29 mouse cellular contexts compared by ENCODE assay signal in the genomic region with DNA sequence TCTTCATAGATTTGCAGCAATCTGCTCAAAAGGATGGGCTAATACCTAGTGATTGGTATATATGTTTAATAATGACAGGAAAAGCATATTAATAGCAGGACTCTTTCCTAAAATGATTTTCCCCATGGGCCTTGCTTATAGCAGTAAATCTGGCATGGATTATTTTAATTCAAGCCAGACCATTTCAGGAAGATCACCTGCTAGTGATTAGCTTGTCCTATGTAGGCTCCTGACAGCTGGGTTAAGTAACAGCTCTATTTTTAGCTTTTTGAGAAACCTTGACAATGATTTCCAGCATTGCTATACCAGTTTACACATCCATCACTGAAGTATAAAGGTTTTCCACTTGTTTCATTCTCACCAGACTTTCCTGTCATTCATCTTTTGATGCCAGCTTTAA. TPM values are rescaled to one million over a fixed set of nuclear protein-coding genes. Genes with fewer than 3 reads are reported as not detected.
DNase-seq lines count a peak whose midpoint lies in the region.
"Had no signal": no experiment of that assay in that cellular context is flagged by ENCODE, and none has a peak within 500 bp of the region (broad histone marks: within the 10 kb centered on the region; RNA-seq: fewer than 3 reads in every experiment).

No protein-coding gene starts in this region.

- DNase-seq in embryo, embryonic 10 days (ENCODE audit: low spot score) = peak; percentile 7
- no peak for DNase-seq in embryo, embryonic 9.5 days (ENCODE audit: extremely low spot score)
- peak; percentile 56 for DNase-seq in embryo, embryonic 11 days
- DNase-seq in forelimb bud, embryonic 11.5 days (ENCODE audit: low read depth, low spot score) = peak; percentile 64
- peak; percentile 30 for DNase-seq in mesoderm, embryonic 11.5 days (ENCODE audit: low read depth, low spot score)
- DNase-seq in natural killer cell, adult 2 months (ENCODE audit: low spot score in 2 of 2) = no peak
- no peak for DNase-seq in layer of hippocampus, adult 18-20 months (ENCODE audit: low spot score in 2 of 2)
- DNase-seq: adrenal gland, postnatal 14 days; cerebellum, adult 11-12 months; cerebellum, adult 9-11 months; gastrocnemius, adult 2 months; heart, adult 2 months; kidney, adult 2 months; kidney, postnatal 10 days; layer of hippocampus, adult 9-11 months; liver, embryonic 13.5 days; lung, adult 18-20 months; lung, postnatal 10 days; midbrain, embryonic 14.5 days; retina, postnatal 1 day; right cerebral cortex, postnatal 14 days; thymus, postnatal 14 days had no signal

RNA-seq across cellular contexts. Expression of gene Adam20, which starts 9.8 kb away (rescaled TPM):
- total RNA-seq in layer of hippocampus, adult 18-20 months (2021) = not detected
- total RNA-seq: adrenal gland, postnatal 14 days; CH12.LX; gastrocnemius, adult 2 months; gastrocnemius, postnatal 4 days; heart, adult 2 months; hematopoietic stem cell, adult 5-6 weeks; left cerebral cortex, postnatal 10 days; megakaryocyte-erythroid progenitor cell, adult 5-6 weeks; monocyte, adult 5-6 weeks had no signal

RNA-seq across cellular contexts. Expression of gene Adam25, which starts 31.3 kb away (rescaled TPM):
- total RNA-seq in layer of hippocampus, adult 18-20 months (2021) = not detected
- total RNA-seq: adrenal gland, postnatal 14 days; CH12.LX; gastrocnemius, adult 2 months; gastrocnemius, postnatal 4 days; heart, adult 2 months; hematopoietic stem cell, adult 5-6 weeks; left cerebral cortex, postnatal 10 days; megakaryocyte-erythroid progenitor cell, adult 5-6 weeks; monocyte, adult 5-6 weeks had no signal

RNA-seq across cellular contexts. Expression of gene Adam39, which starts 39.5 kb away (rescaled TPM):
- total RNA-seq in layer of hippocampus, adult 18-20 months (2021) = not detected
- total RNA-seq: adrenal gland, postnatal 14 days; CH12.LX; ES-E14; gastrocnemius, adult 2 months; gastrocnemius, postnatal 4 days; heart, adult 2 months; hematopoietic stem cell, adult 5-6 weeks; left cerebral cortex, postnatal 10 days; megakaryocyte-erythroid progenitor cell, adult 5-6 weeks; monocyte, adult 5-6 weeks had no signal

Comparison
In these comparisons a context has a peak if more than half of its experiments do, and no peak if none do; other contexts are left out.
1. DNase-seq: peak in embryo, embryonic 10 days (single experiment), embryo, embryonic 11 days (single experiment), forelimb bud, embryonic 11.5 days (single experiment) and mesoderm, embryonic 11.5 days (single experiment); none in embryo, embryonic 9.5 days (single experiment), natural killer cell, adult 2 months (0 of 2) and layer of hippocampus, adult 18-20 months (0 of 2).